Mouse (Mus musculus): ENCODE measurements around the gene Iyd.

GRCm38 (mm10) chr10:3530661-3531060 lies 9.4 kb upstream of the Iyd start:
- no peak for TF ChIP-seq CTCF (IDR thresholded peaks at IDR 0.05; ENCODE audit: extremely low read depth, insufficient read length, insufficient replicate concordance, low read depth, low read length)
- TF ChIP-seq POLR2A (IDR thresholded peaks at IDR 0.05; ENCODE audit: low read depth, low read length) = no peak

Measured in small intestine, adult 2 months (tissue).